Mouse (Mus musculus) embryo, embryonic 11.5 days (tissue): Measurements from ENCODE around the gene Carns1.

Experiments used
- DNase-seq: peaks from one replicate; pipeline ENCODE4 v3.0.0-alpha.2; 2012; ENCODE audit warnings: low read depth, low spot score

Carns1 gene

GRCm38 (mm10) chr19:4171393-4172290, 3.6 kb downstream of the Carns1 start:
- DNase-seq: no peak

GRCm38 (mm10) chr19:4170723-4171392, 4.4 kb downstream of the Carns1 start:
- no peak for DNase-seq

- DNase-seq: no peak
Observed at GRCm38 (mm10) chr19:4169810-4170209, 5.5 kb downstream of the Carns1 start.

- peak; percentile 98 for DNase-seq
Observed at GRCm38 (mm10) chr19:4169378-4169784, 5.9 kb downstream of the Carns1 start.

GRCm38 (mm10) chr19:4166678-4167476, 8.4 kb downstream of the Carns1 start:
- DNase-seq: no peak

GRCm38 (mm10) chr19:4164721-4165120, 10.6 kb downstream of the Carns1 start:
- DNase-seq: no peak

GRCm38 (mm10) chr19:4164100-4164499, 11.2 kb downstream of the Carns1 start:
- DNase-seq: no peak

- no peak for DNase-seq
Observed at GRCm38 (mm10) chr19:4163543-4163887, 11.8 kb downstream of the Carns1 start.

- DNase-seq: peak; percentile 86
Observed at GRCm38 (mm10) chr19:4162646-4163542, 12.4 kb downstream of the Carns1 start, which contains the start of gene Rps6kb2. TSS of gene Rps6kb2 (minus strand) at chr19:4163354.

- DNase-seq: no peak
Observed at GRCm38 (mm10) chr19:4159049-4159448, 16.2 kb downstream of the Carns1 start.

GRCm38 (mm10) chr19:4156771-4157170, 18.5 kb downstream of the Carns1 start:
- no peak for DNase-seq

GRCm38 (mm10) chr19:4156073-4156579, 19.2 kb downstream of the Carns1 start:
- no peak for DNase-seq

GRCm38 (mm10) chr19:4155223-4156072, 19.8 kb downstream of the Carns1 start:
- no peak for DNase-seq

GRCm38 (mm10) chr19:4154437-4155222, 20.6 kb downstream of the Carns1 start:
- no peak for DNase-seq

GRCm38 (mm10) chr19:4153232-4153654, 22.0 kb downstream of the Carns1 start, which contains the start of gene Ptprcap:
TSS of gene Ptprcap (plus strand) at chr19:4153604.
- DNase-seq: no peak

GRCm38 (mm10) chr19:4152445-4153231, 22.6 kb downstream of the Carns1 start:
- no peak for DNase-seq

GRCm38 (mm10) chr19:4151898-4152297, 23.4 kb downstream of the Carns1 start:
- no peak for DNase-seq

GRCm38 (mm10) chr19:4151488-4151860, 23.8 kb downstream of the Carns1 start:
- no peak for DNase-seq
